Mouse (Mus musculus) gastrocnemius, postnatal 10 days (tissue): ENCODE measurements at regions not wholly inside any gene's neighbourhood (a gene's known extent, or its start where the extent isn't known, plus 50 kb on each side); places are given as distances from the start of the nearest gene placed in this dataset.

Experiments
- DNase-seq: peaks from one replicate; pipeline ENCODE4 v3.0.0; 2021; ENCODE audit warnings: mixed read lengths

DNA sequence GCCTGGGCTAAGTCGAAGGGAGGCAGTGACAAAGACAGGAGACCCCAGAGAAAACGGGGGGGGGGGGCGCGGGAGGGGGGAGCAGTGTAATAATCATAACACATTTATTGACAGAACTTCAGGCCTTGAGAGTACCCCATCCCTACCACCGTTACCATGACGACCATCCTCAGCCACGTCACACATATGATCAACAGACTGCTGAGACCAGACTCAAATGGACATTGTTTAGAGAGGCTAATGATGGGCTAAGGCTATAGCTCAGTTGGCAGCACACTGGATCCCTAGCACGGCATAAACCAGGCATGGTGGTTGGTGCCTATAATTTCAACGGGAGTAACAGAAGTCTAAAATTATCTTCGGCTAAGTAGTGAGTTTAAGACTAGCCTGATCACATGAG is 565.8 kb upstream of the Adam5 start:
- no peak for DNase-seq

DNA sequence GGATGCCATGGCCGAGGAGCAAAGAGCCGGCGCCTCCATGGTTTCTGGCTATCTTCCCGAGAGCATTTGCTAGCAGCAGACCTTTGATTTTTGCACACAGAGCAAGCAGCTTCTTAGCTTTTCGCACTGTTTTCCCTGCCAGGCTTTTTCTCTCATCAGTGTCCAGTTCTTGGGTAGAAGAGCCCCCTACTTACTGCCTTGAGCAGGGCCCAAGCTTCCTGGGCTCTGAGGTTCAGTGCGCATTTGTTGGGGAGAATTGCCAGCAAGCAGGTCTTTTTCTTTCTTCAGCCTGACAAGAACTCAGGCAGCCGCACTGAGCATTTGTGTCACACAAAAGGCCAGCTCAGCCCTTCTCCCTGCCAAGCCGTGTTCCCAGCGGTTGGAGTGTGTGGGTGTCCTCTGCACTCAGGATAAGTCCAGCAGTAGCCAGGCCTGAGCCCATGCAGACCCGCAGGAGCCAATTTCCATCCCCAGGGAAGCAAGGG is 565.2 kb upstream of the Adam5 start:
- peak; percentile 21 for DNase-seq

DNA sequence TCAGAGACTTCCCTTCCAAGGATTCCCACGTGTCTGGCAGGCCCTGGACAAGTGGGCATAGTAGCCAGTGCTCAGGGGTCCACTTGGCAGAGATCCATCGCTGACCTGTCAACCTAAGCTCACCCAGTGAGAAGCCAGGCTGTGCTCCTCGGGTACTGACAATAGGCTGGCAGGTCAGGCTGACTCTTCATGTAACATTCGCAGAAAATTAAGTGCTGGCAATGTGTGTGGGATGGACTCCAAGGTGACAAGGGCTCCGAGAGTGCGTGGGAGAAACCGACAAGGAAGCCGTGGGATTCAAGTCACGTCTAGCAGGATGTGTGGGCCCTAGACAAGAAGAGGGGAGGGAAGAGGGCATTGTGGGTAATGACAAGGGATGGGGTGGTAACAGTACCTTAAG is 564.6 kb upstream of the Adam5 start:
- no peak for DNase-seq

DNA sequence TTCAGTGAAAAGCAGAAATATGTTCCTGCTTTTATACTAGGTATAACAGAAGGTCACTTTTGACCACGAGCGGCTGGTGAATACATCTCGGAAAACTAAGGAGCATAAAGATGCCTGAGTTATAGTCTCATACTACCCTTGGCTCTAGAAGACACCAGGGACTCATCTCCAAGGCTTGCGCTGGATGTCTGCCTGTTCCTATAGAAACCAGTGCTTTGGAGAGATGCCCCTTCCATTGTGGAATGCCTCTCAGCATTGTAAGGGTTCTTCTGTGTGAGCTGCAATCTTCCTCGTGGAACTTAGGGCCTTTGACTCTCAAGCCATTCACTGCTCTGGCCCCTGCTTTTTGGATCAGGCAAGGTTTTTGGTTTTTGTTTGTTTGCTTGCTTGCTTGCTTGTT is 561.0 kb upstream of the Adam5 start:
- DNase-seq: no peak

DNA sequence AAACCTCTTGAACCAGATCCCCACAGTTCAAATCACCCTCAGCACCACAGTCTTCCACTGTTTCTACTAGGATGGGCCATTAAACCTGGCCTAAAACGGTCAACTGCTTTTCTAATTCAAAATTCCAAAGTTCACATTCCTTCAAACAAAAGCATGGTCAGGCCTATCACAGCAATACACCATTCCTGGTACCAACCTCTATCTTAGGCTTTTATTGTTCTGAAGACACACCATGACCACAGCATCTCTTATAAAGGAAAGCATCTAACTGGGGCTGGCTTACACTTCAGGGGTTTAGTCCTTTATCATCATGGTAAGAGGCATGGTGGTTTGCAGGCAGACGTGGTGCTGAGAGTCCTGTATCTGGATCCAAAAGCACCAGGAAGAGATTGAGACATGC is 560.4 kb upstream of the Adam5 start:
- no peak for DNase-seq

DNA sequence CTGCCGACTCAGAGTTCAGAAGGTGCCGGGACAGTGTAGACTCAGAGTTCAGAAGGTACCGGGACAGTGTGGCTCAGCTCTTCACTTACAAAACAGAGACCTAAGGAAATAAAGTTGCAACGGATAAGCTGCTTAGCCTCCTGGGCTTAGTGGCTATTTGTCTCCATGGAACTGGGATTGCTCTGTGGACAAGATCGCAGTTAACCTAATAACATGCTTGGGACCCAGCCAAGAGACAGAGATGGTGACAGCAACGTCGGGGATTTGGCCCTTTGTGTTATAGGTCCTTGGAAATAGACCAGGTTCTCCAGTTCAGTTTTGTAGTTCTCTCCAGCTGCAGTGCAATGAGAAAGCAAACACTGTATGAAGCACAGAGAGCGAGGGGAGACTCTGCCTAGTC is 549.1 kb upstream of the Adam5 start:
- no peak for DNase-seq

DNA sequence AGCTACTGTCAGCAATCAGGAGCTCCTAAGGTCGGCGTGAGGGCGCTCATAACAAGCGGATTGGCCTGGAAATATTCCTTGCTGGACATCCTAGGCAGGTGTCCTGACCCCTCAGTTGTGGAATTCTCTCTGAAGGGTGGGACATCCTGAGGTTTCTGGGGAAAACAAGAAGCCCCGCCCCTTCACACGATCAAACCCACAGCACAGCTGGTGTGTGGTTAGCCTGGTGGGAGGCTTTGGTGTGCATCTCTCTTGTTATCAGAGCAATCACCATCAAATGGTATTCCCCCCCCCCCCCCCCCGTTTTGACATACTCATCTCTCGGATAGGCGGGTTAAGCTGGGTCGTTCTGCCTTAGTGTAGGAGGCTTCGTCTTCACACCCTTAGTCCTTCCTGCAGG is 546.8 kb upstream of the Adam5 start:
- DNase-seq: no peak

DNA sequence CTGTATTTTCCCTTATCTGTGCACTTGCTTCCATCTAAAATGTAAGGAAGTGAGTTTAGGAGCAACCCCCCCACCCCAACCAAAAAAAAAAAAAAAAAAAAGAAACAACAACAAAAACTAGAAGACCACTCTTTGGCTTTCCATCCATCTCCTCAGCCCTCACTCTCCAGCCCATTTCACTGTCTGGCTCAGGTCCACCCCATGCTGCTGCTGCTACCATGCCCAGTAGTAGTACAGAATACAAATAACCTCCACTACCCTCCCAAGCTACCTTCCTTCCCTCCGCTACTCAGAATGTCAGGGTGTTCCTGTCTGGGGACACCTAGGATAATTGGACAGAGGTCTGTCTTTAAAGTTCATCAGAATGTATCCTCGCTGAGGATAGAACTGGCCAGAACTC is 545.2 kb upstream of the Adam5 start:
- DNase-seq: no peak

DNA sequence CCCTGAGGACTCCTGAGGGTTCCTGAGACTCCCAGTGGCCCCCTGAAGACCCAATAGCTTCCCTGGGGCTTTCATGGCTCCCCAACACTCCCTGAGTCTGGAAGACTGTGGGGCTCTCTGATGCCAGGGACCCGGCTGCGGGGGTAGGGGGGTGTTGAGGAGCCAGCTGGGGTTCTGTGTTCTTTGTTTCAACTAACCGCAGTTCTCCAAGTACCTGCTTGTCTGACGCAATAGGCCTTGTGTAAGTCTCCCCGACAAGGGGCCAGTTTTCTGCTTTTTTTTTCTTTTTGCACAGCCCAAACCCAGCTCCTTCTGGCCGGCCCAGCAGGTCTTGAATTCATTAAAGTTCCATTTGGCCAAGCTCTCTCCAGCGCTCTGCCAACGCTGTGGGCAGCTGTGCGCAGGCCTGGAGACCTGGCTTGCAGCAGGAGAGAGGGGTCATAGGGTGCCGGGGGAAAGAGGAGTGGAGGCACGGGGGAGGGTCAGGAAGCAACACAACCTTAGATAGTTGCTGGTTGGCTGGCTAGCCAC is 544.5 kb upstream of the Adam5 start:
- DNase-seq: peak; percentile 48

DNA sequence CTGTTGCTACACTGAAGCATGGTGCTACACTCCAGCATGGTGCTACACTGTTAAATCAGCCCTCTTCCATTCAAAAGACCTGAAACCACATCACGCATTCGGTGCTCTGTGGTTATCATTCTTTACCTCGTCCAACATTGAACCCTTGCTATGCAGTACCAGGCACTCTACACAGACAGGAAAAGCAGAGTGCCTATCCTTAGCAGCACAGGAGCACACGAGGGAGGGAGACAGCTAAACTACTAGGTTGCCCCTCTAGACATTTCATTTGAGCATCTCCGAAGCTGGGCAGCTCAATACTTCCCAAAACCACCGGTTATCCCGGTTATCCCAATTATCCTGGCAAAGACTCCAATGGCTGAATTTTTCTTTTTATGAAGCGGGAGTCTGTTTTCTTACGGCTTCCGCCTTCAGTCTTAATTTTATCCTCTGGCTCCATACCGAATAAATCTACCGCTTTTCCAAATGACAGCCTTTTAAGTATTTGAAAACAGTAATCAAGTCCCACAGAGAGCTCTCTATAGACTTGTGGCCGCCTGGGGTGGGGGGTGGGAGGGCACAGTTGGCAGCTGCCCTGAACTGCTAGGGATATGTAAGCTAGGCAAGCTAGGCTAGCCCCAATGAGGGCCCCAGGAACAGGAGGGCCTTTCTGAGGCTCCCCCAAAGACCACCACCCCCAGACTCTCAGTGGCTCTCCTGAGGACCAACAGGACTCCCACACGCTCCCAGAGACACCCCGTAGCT is 543.8 kb upstream of the Adam5 start:
- no peak for DNase-seq

DNA sequence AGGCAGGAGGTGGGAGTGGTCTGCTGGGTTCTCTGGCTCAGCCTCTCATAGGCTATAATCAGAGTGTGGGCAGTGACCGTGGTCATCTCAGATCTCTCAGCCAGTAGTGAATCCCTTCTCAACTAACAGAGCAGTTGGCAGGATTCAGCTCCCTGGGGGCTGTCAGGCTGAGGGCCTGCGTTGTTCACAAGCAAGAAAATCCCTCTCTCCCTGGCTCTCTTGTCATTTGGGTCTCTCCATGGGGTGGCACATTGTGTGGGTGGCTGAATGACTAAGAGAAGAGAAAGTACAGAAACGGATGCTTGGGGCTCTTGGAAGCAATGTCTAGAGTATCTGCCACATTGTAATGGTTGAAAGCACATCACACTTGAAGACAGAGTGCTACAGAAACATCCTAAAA is 542.0 kb upstream of the Adam5 start:
- peak; percentile 42 for DNase-seq

DNA sequence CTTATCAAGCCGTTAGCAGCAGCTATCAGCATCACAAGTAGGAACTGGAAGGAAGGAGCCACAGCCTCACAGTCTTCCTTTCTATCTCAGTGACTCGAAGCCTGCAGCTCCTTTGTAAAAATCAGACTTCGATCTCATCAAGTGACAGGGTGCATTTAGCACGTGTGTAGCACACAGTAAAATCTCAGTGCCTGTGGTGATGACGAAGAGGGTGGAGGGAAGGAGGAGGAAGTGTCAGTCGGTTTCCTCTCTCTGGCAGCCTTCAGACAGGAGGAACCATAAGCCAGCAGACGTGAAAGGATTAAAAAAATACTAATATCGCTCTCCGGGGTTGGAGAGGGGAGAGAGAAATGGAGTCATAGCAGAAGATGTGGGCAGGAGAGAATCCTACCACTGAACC is 538.5 kb upstream of the Adam5 start:
- no peak for DNase-seq

DNA sequence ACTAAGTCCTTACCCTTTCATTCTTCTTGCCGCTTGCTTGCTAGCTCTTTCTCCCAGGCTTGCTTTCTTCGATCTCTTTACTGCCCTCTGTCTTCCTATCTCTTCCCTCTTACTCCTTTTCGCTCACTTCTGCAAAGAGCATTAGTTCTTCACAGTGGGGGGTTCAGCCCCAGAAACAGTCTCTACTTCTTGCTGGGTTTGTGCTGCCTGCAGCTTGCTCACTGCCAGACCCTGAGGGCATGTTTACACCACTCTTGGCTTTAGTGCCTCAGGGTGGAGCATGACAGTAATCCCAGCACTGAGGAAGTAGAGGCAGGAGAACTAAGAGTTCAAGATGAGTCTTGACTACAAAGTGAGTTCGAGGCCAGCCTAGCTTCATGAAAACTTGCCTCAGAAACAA is 538.0 kb upstream of the Adam5 start:
- DNase-seq: no peak

DNA sequence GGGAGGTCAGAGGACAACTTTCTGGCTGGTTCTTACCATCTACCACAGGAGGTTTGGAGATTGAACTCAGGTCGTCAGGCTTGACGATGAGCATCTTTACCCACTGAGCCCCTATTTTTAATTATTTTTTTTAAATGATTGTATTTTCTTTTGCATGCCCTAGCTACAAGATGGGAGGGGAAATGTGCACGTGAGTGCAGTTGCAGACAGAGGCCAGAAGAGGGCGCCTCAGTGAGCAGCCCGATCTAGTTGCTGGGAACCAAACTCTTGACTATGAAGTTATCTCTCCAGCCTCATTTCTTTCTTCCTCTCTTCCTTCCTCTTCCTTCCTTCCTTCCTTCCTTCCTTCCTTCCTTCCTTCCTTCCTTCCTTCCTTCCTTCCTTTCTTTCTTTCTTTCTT is 537.3 kb upstream of the Adam5 start:
- no peak for DNase-seq

DNA sequence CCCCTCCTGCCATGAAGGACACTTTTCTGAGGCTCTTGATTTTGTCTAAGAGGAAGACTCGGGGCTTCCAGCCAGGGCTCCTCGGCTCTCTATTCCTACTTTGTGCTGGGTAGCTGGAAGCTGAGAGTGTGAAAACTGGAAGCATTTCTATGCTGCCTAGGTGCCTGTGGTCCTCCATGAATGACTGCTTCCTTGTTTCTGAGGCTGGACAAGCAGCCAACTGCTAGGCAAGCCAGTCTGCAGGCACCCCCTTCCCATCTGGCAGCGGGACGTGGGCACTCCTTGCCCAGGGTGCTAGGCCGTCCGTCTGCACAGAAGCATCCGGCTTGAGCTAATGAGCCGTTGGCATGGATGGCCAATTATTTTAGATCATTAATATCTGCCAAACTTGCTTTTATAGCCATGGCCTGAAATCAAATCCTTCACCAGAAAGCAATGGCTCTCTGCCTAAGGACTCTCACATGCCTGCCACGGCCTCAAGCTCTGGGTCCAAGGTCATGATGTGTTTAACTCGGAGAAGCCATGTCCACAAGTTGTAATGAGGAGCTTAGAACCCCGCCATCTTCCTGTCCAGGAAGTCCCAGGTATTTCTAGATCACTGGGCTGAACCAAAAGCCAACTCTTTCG is 534.5 kb upstream of the Adam5 start:
- DNase-seq: no peak

DNA sequence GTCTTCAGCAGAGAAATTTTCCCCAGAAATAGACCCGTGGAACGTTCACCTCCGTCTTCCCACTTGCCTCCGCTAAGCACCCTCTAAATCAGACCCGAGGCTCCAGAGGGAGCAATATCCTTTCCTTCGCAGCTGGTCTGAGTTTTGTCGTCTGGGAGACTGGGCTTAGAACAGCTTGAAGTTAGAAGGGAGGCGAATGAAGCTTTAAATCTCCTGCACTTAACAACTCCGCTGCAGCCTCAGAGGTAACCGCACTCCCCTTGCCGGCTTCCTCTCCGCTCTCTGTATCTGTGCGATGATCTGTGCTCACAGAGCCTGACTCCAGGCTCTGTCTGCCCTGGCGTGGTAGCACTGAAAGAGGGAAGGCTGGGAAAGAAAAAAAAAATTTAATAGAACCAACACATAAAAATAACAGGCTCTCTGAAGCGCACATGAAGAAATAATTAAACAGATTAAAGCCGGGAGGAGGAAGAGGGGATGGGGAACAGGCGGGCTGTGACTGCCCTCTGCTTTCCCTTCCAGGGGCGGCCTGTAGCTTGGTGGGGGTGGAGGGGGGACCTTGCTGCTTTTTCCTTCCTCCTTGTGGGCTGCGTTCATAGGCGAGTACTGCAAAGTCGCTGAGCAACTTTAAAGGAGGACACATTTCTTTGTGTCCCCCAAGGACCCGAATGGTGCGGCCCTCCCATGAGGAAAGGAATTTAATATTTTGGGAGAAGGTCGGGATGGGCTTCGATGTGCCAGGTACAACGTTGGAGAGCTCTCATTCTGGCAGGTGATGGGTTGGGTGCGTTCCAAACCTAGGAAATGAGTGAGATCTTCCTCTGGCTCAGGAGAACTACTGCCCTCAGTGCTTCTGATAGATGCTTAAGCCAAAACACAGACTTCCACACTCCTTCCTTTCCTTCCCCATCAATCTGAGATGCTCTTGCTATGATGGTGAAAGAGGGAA is 529.9 kb upstream of the Adam5 start:
- DNase-seq: no peak

DNA sequence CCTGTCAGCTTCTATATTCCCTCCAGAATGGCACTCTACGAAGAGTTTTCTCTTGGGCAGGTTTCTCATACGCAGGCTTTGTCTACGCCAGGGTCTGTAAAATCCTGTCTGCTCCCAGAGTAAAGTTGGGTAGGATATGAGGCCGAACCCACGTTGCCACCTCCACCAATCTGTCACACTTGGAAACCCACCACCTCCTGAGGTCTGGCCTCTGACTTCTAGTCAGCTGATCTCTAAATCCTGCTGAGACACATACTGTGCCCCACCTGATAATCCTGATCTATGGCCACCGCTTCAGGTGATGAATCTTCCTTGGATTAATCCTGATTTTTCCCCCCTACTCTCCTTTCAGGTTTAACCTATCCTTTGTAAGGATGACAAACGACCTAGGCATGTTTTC is 529.2 kb upstream of the Adam5 start:
- DNase-seq: no peak

DNA sequence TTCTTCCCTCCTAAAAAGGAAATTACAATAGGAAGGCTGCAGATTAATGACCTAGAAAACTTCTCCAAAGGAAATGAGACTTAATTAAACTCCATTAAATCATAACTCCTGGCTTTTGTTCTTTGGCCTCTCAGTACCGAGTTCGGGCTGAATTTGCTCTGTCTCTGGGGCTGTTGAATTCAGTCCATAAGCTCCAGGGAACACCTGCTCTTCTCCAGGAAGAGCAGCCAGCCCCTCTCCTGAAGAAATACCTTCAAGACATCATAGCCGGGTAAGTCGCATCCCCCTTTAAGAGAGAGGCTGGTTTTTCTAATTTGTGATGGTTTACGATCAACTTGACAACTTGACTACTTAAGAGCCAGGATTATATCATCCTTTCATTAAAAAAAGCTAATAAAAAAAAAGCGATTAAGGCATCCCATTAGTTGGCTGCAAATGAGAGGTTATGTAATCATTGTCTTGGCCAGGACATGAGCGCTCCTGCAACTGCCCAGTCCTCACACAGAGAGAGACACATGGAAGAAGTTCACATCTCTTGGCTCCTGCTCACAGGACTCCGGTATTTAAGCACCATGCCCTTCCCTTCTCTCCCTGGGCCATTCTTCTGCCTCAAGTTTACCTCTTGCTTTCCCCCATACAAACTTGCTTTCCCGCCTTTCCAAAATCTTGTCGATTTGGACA is 524.0 kb upstream of the Adam5 start:
- DNase-seq: no peak

DNA sequence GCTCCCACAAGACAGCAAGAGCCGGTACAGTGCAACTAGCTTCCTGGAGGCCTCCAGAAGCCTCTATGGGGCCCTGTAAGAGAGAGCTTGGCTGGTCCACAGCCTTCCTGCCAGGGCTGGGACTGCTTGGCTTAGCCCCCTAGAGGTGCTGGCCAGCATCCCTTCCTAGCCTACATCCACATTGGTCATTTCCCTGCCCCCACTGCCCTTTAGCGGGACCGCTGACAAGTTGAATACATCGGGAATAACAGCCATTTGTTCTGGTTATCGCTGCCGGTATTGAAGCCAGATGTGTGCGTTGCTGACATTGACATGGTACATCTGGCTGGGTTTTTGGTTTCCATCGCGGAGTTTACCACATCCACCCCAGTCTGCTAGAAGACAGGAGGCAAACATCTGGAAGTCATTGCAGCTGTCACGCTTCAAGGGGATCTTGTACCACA is 519.0 kb upstream of the Adam5 start:
- DNase-seq: peak; percentile 30

DNA sequence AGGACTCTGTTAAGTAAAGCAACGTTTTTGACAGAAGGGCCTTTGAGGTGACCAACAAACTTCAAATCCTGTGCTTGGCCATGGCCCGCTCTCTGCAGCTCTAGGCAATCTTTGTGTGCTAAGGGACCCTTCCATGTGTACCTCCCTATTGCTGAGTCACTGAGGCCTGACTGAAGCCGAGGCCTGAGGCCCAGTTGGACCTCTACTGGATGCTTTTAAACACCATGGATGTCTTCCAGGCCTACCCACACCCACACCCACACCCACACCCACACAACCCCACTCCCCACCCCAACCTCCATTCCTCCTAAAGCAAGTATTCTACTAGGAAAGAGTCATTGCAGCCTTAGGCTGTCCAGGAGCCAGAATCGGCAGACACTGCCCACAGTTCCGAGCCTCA is 518.3 kb upstream of the Adam5 start:
- DNase-seq: no peak

DNA sequence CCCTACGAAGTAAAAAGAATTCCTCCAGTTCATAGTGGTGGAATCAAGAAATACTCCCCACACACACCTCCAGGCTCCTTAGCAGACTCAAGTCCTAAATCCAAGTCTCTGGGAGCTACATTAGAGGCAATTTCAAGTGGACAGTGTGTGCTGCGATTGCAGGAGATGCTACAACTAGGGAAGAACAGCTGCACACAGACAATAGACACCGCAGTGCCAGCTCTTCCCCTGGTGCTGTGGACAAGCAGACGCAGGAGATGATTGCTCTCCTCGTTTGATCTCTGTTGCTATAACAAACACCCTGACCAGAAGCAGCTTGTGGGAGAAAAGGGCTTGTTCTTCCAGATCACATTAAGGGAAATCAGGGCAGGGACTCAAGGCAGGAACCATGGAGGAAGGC is 517.1 kb upstream of the Adam5 start:
- DNase-seq: no peak

DNA sequence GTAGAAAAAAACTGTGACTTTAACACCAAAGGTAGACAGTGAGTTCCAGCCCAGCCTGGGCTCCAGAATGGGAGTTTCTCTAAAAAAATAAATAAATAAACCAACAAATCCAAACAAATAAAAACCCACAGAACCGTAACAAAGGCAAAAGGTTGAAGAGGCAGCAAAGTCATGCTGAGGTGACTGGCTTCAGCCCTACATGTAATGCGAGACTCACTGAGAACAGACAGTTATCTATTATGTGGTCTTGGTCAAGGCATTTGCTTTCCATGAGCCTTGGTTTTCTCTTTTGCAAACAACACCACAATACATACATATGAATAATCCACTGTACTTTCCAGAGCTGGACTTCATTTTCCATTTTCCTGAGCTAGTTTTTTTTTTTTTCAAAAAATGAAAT is 516.6 kb upstream of the Adam5 start:
- no peak for DNase-seq
